Mouse (Mus musculus) lung, postnatal 36 days (tissue): ENCODE measurements around the gene Fam53b.

Experiments used
- DNase-seq: peaks from one replicate; pipeline ENCODE4 v3.0.0; 2022; ENCODE audit warnings: mixed read lengths

Fam53b gene

DNA sequence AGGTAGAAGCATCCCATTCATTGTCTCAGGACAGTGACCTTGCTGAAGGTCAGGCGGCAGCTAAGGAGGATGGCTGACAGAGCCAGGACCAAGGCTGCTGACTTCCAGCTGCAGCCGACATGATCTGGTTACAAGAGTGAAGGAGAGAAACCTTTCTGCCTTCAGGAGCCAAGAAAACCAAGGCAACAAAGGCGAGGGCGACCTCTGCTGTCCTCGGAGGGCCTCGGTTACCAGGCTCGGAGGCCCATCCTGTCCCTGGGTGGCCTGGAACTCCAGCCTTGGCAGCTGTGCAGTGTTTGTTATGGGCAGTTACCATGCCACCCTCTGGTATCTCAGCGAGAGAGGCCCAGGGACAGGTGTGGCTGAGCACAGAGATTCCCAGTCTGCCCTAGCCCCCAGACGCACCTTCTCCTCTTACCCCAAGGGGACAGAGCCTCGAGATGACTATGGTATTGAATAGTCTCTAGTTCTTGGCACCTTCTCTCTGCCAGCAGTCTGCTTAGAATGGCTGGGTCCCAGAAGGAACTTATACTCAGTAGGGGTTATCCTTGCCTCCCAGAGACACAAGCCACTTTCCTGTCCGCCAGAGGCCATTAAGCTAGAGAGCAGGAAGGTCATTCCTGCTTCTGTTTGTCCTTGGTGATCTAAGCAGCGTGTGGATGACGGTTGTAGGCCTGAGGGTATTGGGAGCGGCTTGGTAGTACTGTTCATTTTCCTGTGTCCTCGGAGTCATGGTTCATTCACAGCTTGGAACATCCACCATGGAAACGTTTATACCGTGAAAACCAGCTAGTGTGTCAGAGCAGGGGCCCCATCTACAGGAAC is 139.5 kb downstream of the Fam53b start:
- peak; percentile 93 for DNase-seq

DNA sequence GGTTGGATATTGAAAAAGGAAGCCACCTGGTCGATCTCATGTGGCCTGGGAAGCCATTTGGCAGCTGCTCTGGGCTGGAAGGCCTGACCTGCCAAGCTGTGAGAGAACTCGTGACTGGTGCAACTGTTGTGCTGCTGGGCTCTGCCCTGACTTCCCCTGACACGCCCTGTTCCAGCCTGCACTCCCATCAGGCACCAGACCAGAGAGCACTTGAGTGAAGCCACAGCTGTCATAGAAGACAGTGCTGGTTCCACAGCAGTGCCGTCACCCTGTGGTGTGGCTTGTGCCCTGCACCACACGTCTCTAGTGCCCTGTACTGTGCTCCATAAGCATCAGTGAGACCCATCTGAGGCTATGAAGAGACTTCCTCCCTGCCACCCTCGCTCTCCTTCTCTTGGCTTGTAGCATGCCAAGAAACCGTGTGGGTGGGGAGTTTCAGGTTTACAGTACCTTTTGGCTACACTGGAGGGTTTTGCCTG is 141.2 kb downstream of the Fam53b start:
- peak; percentile 87 for DNase-seq

DNA sequence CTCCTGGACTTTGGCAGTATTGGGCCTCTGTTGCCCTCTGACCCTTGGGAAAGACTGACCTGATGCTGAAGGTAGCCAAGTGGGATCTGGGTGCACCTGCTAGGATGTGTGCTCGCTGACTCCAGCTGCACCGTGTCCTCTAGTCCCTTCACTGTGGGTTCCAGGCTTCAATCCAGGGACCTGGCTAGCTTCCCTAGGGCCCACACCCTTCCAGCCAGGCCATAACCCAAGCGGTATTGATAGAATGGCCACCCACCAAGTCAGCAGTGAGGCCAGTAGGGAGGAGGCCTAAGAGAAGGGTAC is 142.9 kb downstream of the Fam53b start:
- peak; percentile 75 for DNase-seq

DNA sequence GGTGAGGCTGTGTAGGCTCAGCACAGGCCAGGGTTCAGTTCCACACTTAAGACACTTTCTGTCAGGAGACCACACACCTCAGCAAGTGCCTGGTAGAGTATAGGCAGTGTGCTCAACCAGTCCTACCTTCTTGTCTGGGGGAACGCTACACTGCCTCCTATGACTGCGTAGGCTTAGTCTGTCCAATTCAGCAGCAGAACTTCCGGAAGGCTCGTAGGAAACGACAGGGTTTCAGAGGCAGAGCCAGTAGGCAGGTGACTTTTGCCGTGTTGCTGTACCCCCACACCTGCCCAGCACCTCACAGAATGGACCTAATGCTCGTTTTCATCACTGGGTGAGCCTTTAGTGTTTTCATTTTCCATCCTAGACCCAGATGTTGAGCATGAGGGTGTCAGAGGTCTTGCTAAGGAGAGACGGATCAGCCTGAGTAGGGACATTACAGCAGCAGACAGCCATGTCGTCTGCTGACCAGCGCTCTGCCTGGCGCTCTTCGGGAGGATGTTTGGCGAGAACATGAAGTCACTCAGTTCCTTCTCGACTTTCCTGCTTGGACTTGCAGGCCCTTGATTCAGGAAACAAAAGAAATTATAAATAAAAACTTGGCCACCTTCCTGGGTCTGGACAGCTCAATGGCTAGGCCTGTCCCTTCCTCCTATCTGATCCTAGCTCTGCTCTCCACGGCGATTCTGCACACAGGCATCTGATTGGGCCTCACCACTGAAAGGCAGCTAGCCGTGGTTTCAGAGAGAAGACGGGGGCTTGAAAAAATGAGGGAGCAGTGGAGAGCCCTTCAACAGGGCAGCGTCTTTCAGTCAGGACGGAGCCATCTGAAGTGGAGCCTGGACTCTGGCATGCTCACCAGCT is 143.5 kb downstream of the Fam53b start:
- DNase-seq = peak; percentile 85

DNA sequence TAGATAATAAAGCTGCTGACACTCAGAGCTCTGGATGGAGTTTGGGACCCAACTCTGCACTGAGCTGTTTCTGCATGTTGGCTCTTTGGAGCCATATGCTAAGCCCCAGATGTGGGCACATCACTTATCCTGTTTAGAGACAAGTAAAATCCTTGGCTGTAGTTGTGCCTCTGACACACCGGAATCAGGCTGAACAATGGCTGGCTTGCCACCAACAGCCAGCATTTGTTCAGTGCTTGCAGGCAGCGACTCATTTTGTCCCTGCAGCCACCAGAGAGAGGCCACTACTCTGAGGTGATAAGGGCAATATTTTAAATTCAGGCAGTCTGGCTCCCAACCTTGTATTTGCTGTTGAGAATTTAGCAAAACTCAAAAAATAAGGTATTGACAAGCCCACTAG is 145.1 kb downstream of the Fam53b start:
- peak; percentile 90 for DNase-seq

DNA sequence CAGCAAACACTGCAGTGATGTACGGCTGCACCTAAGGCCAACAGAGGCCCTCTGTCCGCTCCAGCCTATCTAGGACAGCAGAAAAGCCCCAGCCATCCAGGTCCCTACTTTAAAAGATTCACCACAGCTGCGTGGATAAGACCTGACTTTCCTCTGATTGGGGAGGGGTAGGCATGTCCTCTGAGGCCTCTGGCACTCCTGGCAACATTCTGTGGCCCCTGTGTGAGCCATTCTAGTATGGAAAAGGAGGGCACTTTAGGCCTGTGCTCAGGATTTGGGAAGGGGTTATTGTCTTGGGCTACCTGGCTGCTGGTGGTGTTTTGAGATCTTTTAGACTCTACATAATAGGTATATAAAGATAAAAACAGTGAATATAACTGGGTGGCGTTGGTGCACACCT is 147.2 kb downstream of the Fam53b start:
- no peak for DNase-seq

DNA sequence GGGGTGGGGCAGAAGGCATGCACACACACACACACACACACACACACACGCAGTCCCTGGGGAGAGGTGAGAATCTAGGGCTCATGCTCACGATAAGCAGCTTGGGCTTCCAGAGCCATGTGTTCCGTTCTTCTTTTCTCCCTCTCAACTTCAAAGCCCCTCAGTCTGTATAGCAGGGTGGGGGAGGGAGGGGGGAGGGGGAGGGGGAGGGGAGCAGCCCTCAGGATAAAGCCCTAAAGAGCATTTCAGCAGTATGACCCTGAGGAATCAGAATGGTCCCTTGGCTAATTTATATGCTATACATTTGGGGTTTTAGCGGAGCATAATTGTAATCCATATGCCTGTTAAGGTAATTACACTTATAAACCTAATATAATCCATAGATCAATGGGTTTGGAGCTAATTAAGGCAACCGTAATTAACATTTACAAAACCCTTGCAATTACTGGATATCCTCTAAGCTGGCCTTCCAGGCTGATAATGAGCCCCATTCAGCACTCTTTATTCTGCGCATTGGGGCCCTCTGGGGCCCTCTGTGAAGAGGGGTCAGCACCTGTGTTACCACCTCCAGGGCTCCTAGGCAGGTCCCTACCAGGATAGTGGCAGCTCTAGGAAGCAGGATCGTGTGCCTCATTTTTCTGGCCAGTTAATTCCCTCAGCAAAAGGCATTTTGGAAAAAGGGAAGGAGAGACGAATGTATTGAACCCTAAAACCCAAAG is 147.9 kb downstream of the Fam53b start:
- no peak for DNase-seq

DNA sequence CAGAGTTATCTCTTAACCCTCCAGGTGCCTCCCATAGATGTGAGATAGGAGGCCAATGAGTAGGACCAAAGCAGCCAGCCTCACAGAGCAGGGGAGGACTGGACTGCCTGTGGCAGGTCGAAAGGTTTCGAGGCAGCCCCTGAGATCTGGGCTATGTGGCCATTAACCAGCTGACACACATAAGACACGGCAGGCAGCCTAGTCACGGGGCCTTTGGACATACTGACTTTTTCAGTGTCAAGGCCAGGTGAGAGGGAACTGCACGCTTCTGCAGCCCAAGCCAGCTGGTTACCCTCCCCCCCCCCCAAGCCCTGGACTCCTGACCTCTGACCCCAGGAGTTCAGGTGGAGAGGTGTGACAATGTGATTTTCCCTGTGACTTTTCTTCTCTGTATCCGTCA is 148.9 kb downstream of the Fam53b start:
- DNase-seq = no peak

DNA sequence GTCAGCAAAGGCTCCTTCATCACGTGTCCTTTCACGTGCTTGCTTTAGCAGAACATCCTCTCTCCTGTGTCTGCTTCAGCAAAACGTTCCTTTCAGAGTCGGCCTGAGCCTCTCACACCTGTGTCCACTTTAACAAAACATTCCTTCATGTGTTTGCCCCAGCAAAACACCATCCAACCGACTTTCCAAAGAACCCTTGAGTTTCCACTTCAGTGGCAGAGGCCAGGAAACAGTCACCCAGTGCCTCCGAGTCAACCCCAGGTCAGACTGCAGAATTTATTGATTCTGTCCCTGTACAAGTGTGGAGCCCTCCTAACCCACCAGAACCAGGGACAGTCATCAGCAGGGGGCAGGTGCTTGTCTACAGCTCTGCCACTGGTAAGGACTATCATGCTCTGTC is 150.9 kb downstream of the Fam53b start:
- DNase-seq = peak; percentile 78
